Mouse (Mus musculus): Measurements from ENCODE around the gene Klc2. TPM values are rescaled to one million over a fixed set of nuclear protein-coding genes. Genes with fewer than 3 reads are reported as not detected.
A peak's percentile ranks its signal among the peaks of the same experiment; 100 is the strongest.

The Klc2 gene
- total RNA-seq, 4 experiments from 2014 or later, result 60.6 to 68.9 (median 64.0) TPM

- no peak for DNase-seq (ENCODE audit: low spot score in 2 of 2)
These were observed 45.3 kb downstream of the Klc2 start for GRCm38 (mm10) chr19:5073028-5073427.

- DNase-seq (ENCODE audit: low spot score in 2 of 2), result no peak
These were observed 45.9 kb downstream of the Klc2 start for GRCm38 (mm10) chr19:5072389-5073019.

GRCm38 (mm10) chr19:5071545-5072369 is 46.6 kb downstream of the Klc2 start:
- DNase-seq (ENCODE audit: low spot score in 2 of 2), result peak; percentile 73 to 79

- no peak for DNase-seq (ENCODE audit: low spot score in 2 of 2)
These were observed 47.3 kb downstream of the Klc2 start for GRCm38 (mm10) chr19:5071077-5071476.

- DNase-seq (ENCODE audit: low spot score in 2 of 2), result no peak
These were observed 48.4 kb downstream of the Klc2 start for GRCm38 (mm10) chr19:5069978-5070377.

GRCm38 (mm10) chr19:5069486-5069885 is 48.9 kb downstream of the Klc2 start:
- no peak for DNase-seq (ENCODE audit: low spot score in 2 of 2)

- DNase-seq (ENCODE audit: low spot score in 2 of 2), result no peak
These were observed 49.7 kb downstream of the Klc2 start for GRCm38 (mm10) chr19:5068570-5069234.

GRCm38 (mm10) chr19:5067867-5068569 is 50.3 kb downstream of the Klc2 start, which contains the start of gene Cd248:
Cd248 (plus strand) TSS chr19:5068078.
- DNase-seq (ENCODE audit: low spot score in 2 of 2), result peak; percentile 63 to 79

- DNase-seq (ENCODE audit: low spot score in 2 of 2), result no peak
These were observed 51.1 kb downstream of the Klc2 start for GRCm38 (mm10) chr19:5067040-5067799.

- DNase-seq (ENCODE audit: low spot score in 2 of 2), result peak in 1 of 2 experiments; percentile 57
These were observed 53.3 kb downstream of the Klc2 start for GRCm38 (mm10) chr19:5065104-5065503.

GRCm38 (mm10) chr19:5062446-5062845 is 55.9 kb downstream of the Klc2 start:
- peak in 1 of 2 experiments; percentile 62 for DNase-seq (ENCODE audit: low spot score in 2 of 2)

GRCm38 (mm10) chr19:5062041-5062440 is 56.3 kb downstream of the Klc2 start:
- DNase-seq (ENCODE audit: low spot score in 2 of 2), result no peak

- DNase-seq (ENCODE audit: low spot score in 2 of 2), result no peak
These were observed 57.7 kb downstream of the Klc2 start for GRCm38 (mm10) chr19:5060365-5061330.

GRCm38 (mm10) chr19:5058801-5059771 is 59.3 kb downstream of the Klc2 start:
- no peak for DNase-seq (ENCODE audit: low spot score in 2 of 2)

GRCm38 (mm10) chr19:5057876-5058775 is 60.2 kb downstream of the Klc2 start:
- DNase-seq (ENCODE audit: low spot score in 2 of 2), result no peak
